Comparison of ENCODE assay signal across 7 mouse cellular contexts in the genomic region with DNA sequence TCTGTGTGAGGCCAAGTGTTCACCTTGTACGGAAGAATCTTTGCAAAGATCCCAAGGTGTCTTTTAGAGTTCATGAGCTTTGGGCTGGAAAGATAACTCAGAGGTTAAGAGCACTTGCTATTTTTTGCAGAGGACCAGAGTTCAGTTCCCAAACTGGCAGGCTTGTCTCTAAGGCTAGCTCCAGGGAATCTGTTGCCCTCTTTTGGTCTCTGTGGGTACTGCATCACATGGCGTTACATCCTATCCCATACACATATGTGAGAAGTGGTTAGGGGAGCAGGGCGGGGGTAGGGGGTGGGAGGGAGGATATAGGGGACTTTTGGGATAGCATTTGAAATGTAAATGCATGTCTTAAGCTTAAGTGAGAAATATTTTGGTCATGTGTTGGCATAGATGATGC.
DNase-seq lines count a peak whose midpoint lies in the region; ATAC-seq lines count a peak whose summit lies in the region.

No protein-coding gene starts in this region.

- no peaks in the 10 kb centered on the region for H3K4me1 ChIP-seq in kidney, embryonic 16.5 days (ENCODE audit: insufficient read depth, low read length)

- H3K4me3 ChIP-seq in kidney, embryonic 16.5 days (ENCODE audit: low read length), result no peak overlapping the region

- H3K9ac ChIP-seq in kidney, embryonic 16.5 days (replicated peaks; ENCODE audit: low read length), result no peak overlapping the region

- peaks cover 4% of the 10 kb centered on the region; the same call in 1 of the 2 replicates for H3K9me3 ChIP-seq in kidney, embryonic 16.5 days (ENCODE audit: low read length)

- ATAC-seq in kidney, embryonic 16.5 days (ENCODE audit: low FRiP score, low TSS enrichment), result no peak

- no peak overlapping the region for H3K4me2 ChIP-seq in kidney, embryonic 16.5 days (replicated peaks; ENCODE audit: low read depth, low read length)

- DNase-seq in kidney, adult 9 months, result peak; percentile 21
- DNase-seq in NIH3T3 (ENCODE audit: low read depth), result peak; percentile 73
- DNase-seq in c-Kit-positive CD71-negative TER-119-negative erythroid progenitor cells, embryonic 14.5 days (ENCODE audit: low read depth), result peak; percentile 40
- DNase-seq in kidney, postnatal 14 days, result peak; percentile 12
- DNase-seq in yolk sac, embryonic 10.5 days (ENCODE audit: low spot score), result peak; percentile 10
- DNase-seq in gastrocnemius, postnatal 4 days (ENCODE audit: low spot score in 2 of 2), result no peak

- 54% methylated on average over 3 of the region's 3 CpGs for WGBS in kidney, embryonic 16.5 days

- H3K36me3 ChIP-seq in kidney, embryonic 16.5 days (ENCODE audit: insufficient read depth, low read length), result no peaks in the 10 kb centered on the region

- H3K27me3 ChIP-seq in kidney, embryonic 16.5 days (ENCODE audit: insufficient read depth, low read length), result no peaks in the 10 kb centered on the region

- H3K27ac ChIP-seq in kidney, embryonic 16.5 days (ENCODE audit: low read length), result no peak overlapping the region

Comparison
In these comparisons a context has a peak if more than half of its experiments do, and no peak if none do; other contexts are left out.
1. DNase-seq: peak in kidney, adult 9 months (single experiment), NIH3T3 (single experiment), c-Kit-positive CD71-negative TER-119-negative erythroid progenitor cells, embryonic 14.5 days (single experiment), kidney, postnatal 14 days (single experiment) and yolk sac, embryonic 10.5 days (single experiment); none in gastrocnemius, postnatal 4 days (0 of 2).